Mouse (Mus musculus): Measurements from ENCODE around the gene Adgrg1.
A peak's percentile ranks its signal among the peaks of the same experiment; 100 is the strongest.

The Adgrg1 gene

DNA sequence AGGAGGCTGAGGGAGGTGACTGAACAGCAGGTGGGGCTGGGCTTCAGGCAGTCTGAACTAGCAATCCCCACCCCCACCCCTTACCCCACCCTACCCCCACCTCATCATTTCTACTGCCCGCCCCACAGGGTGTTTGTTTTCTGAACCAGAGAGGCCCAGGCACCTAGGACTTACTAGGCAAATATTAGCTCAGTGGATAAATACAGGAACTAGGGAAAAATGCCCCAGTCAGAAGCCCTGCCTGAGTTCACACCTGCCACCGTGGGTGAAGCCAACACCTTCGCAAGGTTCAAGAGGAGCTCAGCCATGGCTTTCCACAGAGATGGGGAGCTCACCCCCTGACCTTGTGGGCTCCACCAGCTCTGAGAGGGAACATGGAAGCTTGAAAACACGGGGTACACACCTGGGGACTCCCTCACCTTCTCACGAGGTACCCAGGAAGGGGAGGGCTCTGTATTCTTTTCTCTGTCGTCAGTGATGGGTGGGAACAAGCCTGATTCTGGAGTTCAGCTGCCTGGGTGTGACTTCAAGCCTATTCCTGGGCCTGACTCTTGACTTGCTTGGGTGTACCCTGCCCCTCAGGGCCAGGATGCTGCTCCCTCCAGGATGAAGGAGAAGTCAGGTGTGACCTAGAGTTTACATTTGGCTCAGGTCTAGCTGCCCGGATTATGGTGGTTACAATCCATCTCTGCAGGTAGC lies at the start of gene Adgrg1:
Gene Adgrg1 (plus strand): TSS at position 285 of the 699 bp plus-strand sequence.
- no peak for DNase-seq (ENCODE audit: inconsistent age in 2 of 2, low spot score in 1 of 2)

DNA sequence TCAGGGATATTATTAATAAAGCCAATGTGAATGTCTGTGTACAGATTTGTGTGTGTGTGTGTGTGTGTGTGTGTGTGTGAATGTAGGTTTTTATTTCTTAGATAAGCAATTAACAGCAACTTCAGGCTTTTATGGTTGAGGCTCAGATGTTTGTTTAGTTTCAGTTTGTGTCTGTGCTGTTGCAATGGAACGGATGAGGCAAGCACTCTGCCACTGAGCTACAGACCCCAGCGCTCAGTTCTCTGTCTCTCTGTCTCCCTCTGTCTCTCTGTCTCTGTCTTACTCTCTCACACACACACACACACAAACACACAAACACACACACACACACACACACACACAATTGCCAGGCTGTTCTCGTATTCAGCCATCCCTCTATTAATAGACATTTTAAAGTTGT lies 46.3 kb upstream of the Adgrg1 start:
- DNase-seq (ENCODE audit: inconsistent age in 2 of 2, low spot score in 1 of 2) = no peak

DNA sequence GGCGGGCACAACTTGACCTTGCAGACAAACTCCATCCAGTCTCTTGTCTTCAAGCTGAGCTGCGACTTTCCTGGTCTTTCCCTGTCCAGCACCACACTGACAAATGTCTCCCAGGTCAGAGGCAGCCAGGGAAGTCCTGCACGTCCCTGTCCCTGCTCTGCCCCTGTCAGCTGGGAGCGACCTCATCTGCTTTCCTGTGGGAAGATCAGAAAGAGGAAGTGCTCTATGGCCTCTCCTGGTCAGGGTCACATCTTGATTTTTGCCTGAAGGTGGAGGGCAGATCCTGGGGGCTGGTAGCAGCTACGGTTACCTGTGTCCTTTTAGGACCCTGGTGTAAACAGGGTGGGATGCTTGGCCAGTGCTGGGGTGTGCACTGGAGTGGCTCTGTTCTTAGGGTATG lies 40.6 kb upstream of the Adgrg1 start:
- DNase-seq (ENCODE audit: inconsistent age in 2 of 2, low spot score in 1 of 2) = no peak

DNA sequence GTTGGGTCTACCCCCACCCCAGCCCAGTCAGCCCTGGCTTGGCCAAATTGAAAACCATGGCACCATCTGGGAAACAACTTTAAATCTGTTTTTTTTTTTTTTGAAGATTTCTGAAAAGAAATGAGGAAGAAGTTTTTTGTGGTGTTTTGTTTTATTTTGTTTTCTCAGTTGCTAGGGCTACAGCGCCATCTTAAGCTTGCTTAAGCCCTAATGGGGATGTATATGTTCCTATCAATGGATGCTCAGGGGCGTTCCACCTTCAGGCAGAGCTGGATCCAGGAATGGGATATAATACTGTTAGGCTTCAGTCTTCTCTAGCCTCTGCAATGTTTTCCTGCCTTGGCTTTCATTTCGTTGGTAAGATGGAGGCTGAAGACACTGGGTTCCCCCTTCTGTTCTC lies 39.4 kb upstream of the Adgrg1 start:
- no peak for DNase-seq (ENCODE audit: inconsistent age in 2 of 2, low spot score in 1 of 2)

DNA sequence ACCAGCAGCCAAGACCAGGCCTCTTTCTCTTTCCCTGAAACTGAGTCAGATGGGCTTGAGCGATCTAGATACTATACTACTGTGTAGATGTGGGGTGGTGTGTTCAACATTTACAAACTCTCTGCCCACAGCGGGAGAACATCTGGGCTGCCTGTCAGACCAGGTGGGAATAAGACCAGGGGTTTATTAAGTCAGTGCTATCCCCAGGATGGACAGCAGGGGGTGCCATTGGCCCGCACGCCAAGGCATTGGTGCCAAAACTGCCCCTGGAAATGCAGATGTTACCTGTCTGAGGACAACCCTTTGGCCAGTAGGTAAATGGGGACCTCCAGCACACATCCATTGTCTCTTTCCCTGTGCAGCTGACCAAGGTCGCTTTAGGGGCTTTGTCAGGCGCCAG lies 32.0 kb upstream of the Adgrg1 start:
- DNase-seq (ENCODE audit: inconsistent age in 2 of 2, low spot score in 1 of 2) = peak; percentile 54 to 88

DNA sequence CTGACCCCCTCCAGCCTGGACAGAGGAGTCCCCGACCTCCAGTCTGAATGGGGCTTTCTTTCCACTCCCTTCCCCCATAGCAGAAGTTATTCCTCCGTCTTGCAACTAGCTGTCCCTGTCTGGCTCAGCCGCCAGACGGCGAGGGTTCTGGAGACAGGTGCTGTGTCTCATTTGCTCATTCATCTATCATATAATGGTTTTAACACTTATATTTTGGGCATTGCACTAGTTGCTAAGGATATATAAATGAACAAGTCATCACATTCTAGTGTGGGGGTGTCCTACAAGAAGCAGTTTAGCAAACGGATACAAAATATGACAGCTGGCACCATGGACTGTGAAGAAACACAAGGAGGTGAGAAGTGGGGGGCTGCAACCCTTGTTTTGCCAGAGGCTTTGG lies 29.4 kb upstream of the Adgrg1 start:
- no peak for DNase-seq (ENCODE audit: inconsistent age in 2 of 2, low spot score in 1 of 2)

DNA sequence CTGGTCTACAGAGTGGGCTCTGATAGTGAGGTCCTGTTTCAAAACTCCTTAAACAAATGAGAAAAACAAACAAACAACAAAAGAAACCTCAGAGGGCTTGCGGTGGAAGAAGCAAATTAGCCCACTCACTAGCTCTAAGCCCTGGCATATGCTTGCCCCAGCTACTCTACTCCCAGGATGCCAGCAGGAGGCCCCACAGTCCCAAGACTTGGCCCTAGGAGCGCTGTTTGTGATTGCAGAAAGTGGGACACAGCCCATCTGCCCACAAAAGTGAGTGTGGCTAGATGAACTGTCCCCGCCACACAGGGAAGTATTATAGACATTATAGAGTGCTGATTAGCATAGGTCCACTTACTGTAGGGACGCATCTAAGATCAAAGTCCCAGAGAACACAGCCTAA lies 26.1 kb upstream of the Adgrg1 start:
- no peak for DNase-seq (ENCODE audit: inconsistent age in 2 of 2, low spot score in 1 of 2)

DNA sequence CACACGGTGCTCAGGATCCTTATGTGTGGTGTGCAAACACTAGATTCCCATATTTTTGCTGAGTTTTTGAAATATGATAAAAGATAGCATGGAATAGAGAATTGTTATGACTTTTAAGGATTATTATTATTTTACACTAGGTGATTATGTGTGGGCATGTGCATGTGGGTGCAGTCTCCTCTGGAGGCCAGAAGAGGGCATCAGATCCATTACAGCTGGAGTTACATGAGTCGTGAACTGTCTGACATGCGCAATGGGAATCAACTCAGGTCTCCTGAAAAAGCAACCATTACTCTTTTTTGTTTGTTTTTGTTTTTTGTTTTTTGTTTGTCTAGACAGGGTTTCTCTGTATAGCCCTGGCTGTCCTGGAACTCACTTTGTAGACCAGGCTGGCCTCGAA lies 25.5 kb upstream of the Adgrg1 start:
- DNase-seq (ENCODE audit: inconsistent age in 2 of 2, low spot score in 1 of 2) = no peak

DNA sequence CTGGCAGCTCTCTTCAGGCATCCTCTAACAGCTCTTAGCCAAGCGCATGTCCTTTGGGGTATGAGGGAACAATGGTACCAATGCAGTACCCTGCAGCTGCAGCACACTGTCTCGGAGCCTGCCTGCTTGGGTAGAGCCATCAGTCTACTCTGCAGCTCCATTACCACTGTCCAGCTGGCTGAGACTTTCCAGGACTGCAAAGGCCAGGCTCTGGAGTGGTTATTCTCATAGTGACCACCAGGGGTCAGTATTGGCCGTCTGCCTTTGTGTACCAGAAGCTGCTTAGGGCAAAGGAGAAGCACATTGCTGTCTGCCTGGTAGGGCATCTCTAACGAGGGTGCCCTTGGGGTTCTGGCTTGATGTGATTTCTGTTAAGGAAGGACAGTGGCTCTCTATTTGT lies 24.5 kb upstream of the Adgrg1 start:
- DNase-seq (ENCODE audit: inconsistent age in 2 of 2, low spot score in 1 of 2) = peak; percentile 78 to 92

DNA sequence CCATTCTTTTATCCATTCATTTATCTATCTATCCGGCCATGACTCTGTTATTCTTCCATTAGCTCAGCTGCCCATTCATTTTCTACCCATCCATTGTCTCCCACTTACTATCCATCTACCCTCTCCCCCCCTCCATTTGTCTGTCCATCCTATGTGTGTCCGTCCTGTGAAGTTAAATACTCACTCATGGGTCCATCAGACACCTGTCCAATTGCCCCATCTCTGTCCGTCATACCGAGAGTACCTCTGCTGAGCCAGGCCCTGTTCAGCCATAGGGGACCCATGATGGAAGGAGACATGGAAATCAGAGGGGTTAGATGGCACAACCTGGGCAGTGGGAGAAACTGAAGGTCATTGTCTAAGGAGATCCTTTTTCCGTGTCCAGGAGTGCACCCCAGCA lies 24.1 kb upstream of the Adgrg1 start:
- no peak for DNase-seq (ENCODE audit: inconsistent age in 2 of 2, low spot score in 1 of 2)

DNA sequence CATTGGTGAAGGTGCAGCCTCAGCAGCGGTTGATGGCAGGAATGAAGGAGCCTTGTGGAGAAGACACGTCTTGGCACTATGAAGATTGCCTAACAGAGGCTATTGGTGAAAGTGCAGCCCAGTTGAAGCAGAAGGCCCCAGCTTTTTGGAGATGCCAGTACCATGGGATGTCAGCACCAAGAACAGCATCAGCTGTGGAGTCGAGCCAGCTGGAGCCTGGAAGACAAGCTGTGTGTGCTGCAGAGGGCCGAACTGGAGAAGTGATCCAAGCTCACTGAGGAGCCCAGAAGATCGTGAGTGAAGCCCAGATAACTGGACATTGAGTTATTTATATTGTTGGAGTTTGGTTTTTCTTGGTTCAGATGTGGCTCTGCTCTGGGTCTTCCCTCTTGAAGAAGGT lies 22.5 kb upstream of the Adgrg1 start:
- DNase-seq (ENCODE audit: inconsistent age in 2 of 2, low spot score in 1 of 2) = no peak

DNA sequence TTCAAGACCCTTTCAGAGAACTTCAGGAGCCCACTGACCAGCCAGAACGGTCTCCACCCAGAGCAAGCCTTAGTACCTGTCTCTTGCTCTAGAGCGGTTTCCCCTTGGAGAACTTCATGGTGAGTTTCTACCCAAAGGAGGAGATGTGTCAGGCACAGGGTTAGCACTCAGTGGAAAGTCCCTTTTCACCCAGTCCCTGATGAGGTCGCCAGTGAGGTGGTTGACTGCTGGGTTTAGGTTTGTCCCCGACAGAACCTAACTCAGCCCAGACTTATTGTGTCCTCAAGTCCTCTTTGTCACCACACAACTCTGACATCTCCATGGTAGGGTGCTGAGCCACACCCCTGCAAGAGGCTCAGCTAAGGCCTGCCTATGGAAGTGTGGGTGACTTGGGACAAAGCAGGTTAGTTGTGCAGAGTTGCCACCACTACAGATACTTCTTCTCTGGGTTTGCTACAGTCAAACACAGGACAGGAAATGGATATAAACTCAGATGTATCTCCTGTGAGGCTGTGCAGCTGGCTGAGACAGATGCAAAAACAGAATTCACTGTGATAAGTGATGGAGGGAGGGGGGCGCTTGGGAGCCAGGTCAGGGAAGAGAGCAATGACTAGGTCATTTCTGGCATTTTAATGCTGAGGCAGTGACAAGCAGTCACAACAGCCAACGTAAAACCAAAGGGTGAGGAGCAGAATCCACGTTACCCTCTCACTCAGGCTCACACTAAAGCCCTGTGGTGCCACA lies 20.8 kb upstream of the Adgrg1 start:
- no peak for DNase-seq (ENCODE audit: inconsistent age in 2 of 2, low spot score in 1 of 2)

DNA sequence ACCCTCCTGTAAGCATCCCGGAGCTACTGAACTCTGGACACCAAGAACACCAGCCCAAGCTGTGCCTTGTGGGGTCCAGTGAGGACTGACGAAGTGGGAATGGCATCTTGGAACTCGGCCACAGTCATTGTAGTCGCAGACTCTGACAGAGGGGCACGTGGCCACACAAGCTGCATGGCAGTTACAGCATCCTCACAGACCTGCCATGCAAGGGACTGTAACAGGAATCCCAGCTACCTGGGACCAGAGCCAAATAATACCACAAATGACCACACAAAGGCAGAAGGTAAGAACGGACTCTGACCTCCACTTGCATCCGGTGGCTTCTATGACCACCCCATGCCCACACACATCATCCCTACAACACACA lies 20.2 kb upstream of the Adgrg1 start:
- no peak for DNase-seq (ENCODE audit: inconsistent age in 2 of 2, low spot score in 1 of 2)

DNA sequence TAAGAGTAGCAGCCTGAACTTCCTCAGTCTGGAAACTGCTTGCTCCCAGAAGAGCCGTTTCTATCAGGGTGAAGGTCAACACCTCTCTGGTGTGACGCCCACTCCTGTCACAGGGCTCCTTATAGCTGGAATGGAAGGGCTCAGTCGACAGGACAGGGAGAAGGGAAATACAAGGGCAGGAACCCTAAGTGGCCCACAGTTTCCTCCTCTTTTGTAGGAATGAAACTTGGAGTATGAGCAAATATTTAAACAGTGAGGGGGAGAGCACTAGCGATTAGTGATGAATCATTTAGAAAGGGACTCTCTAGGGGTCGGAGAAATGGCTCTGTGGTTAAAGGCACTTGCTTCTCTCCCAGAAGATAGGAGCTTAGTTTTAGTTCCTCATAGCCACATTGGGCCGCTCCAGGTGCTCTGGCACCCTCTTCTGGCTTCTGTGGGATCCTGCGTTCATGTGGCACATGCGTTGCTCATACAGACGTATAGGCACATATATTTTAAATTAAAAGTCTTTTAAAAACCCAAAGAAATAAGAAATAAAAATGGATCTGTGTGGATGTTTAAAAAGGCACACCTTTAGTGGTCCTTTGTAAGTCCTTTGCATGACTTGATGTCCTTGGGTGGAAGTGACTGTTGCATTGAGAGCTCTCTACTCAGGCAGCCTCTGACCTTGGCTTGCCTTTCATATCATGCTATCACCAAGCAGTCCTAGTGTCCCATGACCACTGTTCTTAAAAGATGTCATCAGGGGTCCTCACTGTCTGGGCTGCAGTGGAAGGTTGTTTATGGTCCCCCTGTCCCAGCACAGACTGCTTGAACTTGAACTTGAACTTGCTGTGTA lies 19.4 kb upstream of the Adgrg1 start:
- DNase-seq (ENCODE audit: inconsistent age in 2 of 2, low spot score in 1 of 2) = peak in 1 of 2 experiments; percentile 57

DNA sequence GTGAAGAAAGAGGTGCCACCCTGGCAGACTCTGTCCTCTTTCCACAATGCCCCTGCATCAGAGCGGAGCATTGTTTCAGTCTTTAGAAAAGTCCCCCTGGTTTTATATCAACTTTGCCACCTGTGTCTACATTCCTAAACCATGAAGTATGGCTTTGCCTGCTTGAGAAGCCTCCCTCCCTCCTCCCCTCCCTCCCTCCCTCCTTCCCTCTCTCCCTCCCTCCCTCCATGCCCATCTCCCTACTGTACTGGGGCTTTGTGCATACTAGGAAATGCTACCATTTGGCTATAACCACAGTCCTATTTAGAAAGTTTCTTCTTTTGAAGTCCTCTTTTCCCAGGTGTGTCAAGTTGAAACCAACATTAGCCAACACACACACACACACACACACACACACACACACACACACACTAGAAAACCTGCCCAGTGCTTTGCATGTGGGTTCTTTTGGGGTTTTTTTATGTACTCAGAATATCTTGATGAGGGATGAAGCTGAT lies 18.4 kb upstream of the Adgrg1 start:
- DNase-seq (ENCODE audit: inconsistent age in 2 of 2, low spot score in 1 of 2) = no peak

DNA sequence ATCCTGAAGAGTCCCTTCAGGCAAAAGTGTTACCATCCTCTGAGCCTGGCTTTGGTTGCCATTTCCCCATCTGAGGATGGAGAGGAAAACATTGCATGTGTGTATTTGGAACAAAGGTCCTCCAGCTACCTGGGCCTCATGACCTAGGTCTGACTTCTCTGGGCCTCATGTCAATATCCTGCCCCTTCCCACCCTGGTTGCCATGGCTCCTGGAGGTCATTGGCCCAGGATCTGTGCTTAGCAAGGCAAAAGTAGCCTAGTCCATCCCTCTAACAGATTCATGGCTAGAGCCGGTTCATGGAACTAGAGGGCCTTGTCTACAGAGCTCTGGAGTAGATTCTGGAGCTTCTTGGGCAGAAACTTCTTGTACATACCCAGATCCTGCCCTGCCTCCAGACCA lies 12.3 kb upstream of the Adgrg1 start:
- no peak for DNase-seq (ENCODE audit: inconsistent age in 2 of 2, low spot score in 1 of 2)

DNA sequence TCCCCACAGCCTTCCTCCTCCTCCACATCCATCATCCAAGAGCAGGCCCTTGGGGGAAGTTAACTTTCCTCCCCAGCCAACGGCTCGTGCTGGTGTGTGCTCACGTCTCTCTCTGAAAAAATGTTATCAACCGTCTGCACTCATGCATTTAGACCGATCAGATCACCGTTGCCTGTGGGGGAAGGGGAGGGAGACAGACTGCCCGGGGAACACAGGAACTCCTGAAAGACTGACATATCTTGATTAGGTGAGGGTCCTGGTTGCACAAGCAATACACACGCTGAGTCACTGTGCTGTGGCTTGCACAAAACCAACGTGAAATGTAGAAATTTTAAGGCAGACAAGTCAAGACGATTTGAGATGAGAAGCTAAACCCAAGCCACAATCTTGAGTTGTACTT lies 9.7 kb upstream of the Adgrg1 start:
- no peak for DNase-seq (ENCODE audit: inconsistent age in 2 of 2, low spot score in 1 of 2)

DNA sequence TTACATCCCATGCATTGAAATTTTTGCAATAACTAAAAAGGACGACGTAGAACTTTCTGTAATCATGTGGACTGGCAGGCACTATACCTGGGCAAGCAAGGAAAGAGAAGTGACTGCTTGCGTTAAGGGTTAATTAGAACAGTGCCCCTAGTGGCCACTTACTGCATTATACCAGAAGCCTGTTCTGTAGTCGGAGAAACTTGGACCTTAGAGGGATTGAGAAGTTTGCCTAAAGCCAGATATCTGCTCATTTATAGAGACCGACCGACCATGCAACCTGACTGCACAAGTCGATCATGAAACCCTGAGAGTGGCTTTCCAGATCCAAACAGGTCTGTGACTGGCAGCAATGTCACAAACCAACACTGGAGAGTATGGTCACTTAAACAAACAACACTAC lies 8.0 kb upstream of the Adgrg1 start:
- peak in 1 of 2 experiments; percentile 61 for DNase-seq (ENCODE audit: inconsistent age in 2 of 2, low spot score in 1 of 2)

DNA sequence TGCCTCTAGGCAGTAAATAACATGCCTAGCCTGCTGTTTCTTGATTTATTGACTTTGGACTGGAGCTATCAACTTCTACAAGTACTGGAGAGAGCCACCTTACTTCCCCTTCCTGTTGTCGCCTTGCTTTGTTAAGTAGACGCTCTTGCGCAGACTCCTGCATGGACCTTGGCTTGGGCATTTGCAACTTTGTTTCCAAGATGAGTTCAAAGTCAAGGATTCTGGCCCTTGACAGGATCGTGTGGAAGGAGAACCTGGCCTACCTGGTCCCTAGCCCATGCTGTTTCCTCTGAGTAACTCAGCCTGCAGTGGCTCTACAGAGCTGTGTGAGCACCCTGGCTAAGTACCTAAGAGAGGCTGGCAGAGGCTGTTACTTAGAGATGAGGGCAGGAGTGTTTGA lies 7.5 kb upstream of the Adgrg1 start:
- DNase-seq (ENCODE audit: inconsistent age in 2 of 2, low spot score in 1 of 2) = no peak

DNA sequence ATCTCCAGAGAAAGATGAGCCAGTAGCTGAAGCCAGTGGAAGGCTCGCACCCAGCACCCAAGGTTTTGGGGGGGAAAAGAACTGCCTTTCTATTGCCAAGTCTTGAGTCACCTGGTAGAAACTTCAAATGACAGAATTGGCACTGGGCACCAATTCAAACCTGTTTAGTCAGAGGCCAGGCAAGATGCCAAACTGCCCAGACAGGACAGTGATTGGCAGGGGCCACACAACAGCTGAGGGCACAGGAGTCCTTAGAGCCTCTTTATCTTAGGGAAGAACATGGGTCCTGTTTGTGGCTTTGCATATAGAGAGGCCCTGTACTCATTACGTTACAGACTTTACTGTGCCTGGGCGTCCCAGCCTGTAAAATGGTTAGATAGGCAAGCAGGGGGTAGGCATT lies 7.0 kb upstream of the Adgrg1 start:
- peak; percentile 92 to 96 for DNase-seq (ENCODE audit: inconsistent age in 2 of 2, low spot score in 1 of 2)

DNA sequence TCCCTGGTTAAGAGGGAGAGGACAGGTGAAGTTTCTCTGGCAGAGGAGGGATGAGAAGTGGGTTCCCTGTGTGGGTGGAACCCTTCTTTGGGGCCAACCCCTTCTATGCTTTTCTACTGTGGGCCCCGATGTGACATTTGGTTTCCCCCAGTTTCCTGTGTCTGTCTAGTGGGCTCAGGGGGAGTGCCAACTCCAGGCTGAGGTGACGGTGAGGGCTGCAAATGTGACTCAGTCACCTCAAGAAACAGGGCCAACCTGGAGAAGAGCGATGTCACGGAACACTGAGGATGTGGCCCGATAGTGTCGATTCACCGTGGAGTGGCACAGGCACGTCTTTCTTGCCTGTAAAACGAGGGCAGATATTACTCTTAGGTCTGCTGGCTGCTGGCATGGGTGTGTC lies 1.3 kb upstream of the Adgrg1 start:
- no peak for DNase-seq (ENCODE audit: inconsistent age in 2 of 2, low spot score in 1 of 2)

DNA sequence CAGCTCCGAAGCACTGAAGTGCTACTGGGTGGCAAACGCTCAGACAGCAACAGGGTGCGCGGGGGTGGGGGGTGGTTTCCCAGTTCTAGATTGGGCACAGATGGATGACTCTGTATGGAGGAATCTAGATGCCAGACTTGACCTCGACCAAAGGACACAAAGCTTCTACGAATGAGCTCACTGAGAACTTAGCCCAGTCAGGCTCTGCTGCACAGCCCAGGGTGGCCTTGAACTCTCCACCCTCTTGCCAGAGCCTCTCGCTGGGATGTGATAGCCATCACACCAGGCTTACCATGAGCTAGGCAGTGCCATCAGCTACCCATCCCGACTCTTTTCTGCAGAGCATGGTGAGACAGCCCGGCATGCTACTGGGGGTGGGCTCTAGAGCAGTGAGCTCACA lies 765 bp upstream of the Adgrg1 start:
- DNase-seq (ENCODE audit: inconsistent age in 2 of 2, low spot score in 1 of 2) = peak; percentile 51 to 76

All from adrenal gland, adult (tissue).